Comparison of ENCODE assay signal across 8 mouse cellular contexts in the genomic region with DNA sequence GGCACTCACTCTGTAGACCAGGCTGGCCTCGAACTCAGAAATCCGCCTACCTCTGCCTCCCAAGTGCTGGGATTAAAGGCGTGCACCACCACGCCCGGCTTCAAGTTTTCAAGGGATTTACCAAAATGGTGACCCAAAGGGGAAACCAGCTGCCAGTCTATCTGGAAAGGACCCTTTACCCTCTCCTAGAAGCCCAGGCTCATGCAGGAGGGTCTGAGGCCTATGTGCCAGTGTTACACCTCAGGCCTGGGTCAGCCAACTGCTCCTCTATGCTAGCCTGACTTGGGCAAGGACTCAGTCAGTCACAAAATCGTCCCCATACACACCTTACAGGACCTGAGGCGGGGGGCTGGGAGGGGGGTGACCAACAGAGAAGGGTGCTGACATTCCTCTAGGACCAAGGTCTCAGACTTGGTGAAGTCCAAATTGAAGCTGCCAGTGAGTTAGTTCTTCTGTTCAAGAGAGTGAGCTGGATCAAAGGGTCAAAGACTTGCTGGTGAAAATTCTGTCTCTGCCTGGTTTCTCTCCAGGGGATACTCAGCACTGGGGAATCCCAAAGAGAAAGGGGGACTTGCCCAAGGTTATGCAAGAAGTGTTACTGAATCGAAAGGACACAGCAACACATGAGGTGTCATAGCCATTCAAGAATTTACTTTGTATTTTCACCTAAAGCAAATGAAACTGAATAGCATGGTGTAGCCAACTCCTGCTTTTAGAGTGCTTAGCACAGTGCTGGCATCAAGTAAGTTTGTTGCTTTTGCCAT. TPM values are rescaled to one million over a fixed set of nuclear protein-coding genes. Genes with fewer than 3 reads are reported as not detected.
DNase-seq lines count a peak whose midpoint lies in the region; TF ChIP-seq lines count a peak whose summit lies in the region.

No protein-coding gene starts in this region.

- 0 out of 2 replicates have a peak overlapping the region, but pooled peaks have one; percentile 21 for H3K27ac ChIP-seq in cortical plate, adult 2 months (ENCODE audit: insufficient read depth, low read length)

- peak overlapping the region; percentile 87 for H3K4me3 ChIP-seq in lung, adult 2 months (replicated peaks; ENCODE audit: extremely low read depth, low read depth, low read length)
- peak overlapping the region; percentile 80; the same call in 1 of the 2 replicates for H3K4me3 ChIP-seq in cortical plate, adult 2 months (ENCODE audit: insufficient read depth, low read length)

- H3K4me1 ChIP-seq in lung, adult 2 months (ENCODE audit: control insufficient read depth, insufficient read depth, low read length), result peaks cover 26% of the 10 kb centered on the region
- H3K4me1 ChIP-seq in cortical plate, adult 2 months (ENCODE audit: control insufficient read depth, insufficient read depth, low read length), result peaks cover 24% of the 10 kb centered on the region

- no peak for TF ChIP-seq POLR2A in lung, adult 2 months (IDR thresholded peaks at IDR 0.05; ENCODE audit: borderline replicate concordance, extremely low read depth, low read depth, low read length)
- TF ChIP-seq POLR2A in cortical plate, adult 2 months (IDR thresholded peaks at IDR 0.05; ENCODE audit: extremely low read depth, insufficient read depth, low read length), result no peak

- TF ChIP-seq CTCF in lung, adult 2 months (IDR thresholded peaks at IDR 0.05; ENCODE audit: insufficient read depth, low read length), result no peak
- TF ChIP-seq CTCF in cortical plate, adult 2 months (IDR thresholded peaks at IDR 0.05; ENCODE audit: extremely low read depth, insufficient read depth, low read length), result no peak

- WGBS in lung, adult 2 months, result 84% methylated on average over 8 of the region's 8 CpGs

- DNase-seq in lung, adult 2 months, result no peak
- no peak for DNase-seq in lung, postnatal 36 days
- peak; percentile 59 for DNase-seq in induced T-regulatory cell, adult 2 months (ENCODE audit: low read depth)
- DNase-seq in neural tube, embryonic 10.5 days (ENCODE audit: extremely low spot score, low spot score), result peak; percentile 28
- DNase-seq in layer of hippocampus, adult 18-20 months (ENCODE audit: low spot score in 2 of 2), result no peak
- no peak for DNase-seq in urinary bladder, adult 2 months (ENCODE audit: low spot score)
- DNase-seq in layer of hippocampus, postnatal 36 days, result no peak

RNA-seq across cellular contexts. Expression of a gene that starts 55.5 kb away (rescaled TPM):
- 174 and 258 TPM in 2 replicates for polyA plus RNA-seq in lung, adult 2 months (2012; rRNA removed)
- 46.3 and 47.7 TPM in 2 replicates for polyA plus RNA-seq in cortical plate, adult 2 months (2012; rRNA removed)
- 10 to 100 TPM in 1 of 2 experiments, 1 to 10 TPM in 1; 8.7 to 12.2 TPM for total RNA-seq in layer of hippocampus, adult 18-20 months (2021)
- polyA plus RNA-seq in urinary bladder, adult 2 months (2012; rRNA removed), result 4,146 and 6,672 TPM in 2 replicates
- 10 to 100 TPM; 16.3 to 17.0 TPM for total RNA-seq in layer of hippocampus, postnatal 36 days (2021)

Comparison
In these comparisons a context has a peak if more than half of its experiments do, and no peak if none do; other contexts are left out.
1. DNase-seq: peak in induced T-regulatory cell, adult 2 months (single experiment) and neural tube, embryonic 10.5 days (single experiment); none in lung, adult 2 months (single experiment), lung, postnatal 36 days (single experiment), layer of hippocampus, adult 18-20 months (0 of 2), urinary bladder, adult 2 months (single experiment) and layer of hippocampus, postnatal 36 days (0 of 2).
2. RNA of a gene that starts 55.5 kb away (polyA plus RNA-seq): 4,146 to 6,672 TPM in urinary bladder, adult 2 months; 174 to 258 TPM in lung, adult 2 months and 46.3 to 47.7 TPM in cortical plate, adult 2 months; every median in the first group is over 10 times any median in the second.